Mouse (Mus musculus): Measurements from ENCODE around the gene Gulp1.

Gene Gulp1

GRCm38 (mm10) chr1:44720785-44721410 lies 169.6 kb downstream of the Gulp1 start:
- DNase-seq (ENCODE audit: low spot score) = no peak

GRCm38 (mm10) chr1:44741256-44741655 lies 189.9 kb downstream of the Gulp1 start:
- DNase-seq (ENCODE audit: low spot score) = no peak

GRCm38 (mm10) chr1:44745711-44746110 lies 194.4 kb downstream of the Gulp1 start:
- peak; percentile 41 for DNase-seq (ENCODE audit: low spot score)

GRCm38 (mm10) chr1:44750731-44751730 lies 199.7 kb downstream of the Gulp1 start:
- DNase-seq (ENCODE audit: low spot score) = no peak

- DNase-seq (ENCODE audit: low spot score) = no peak
Observed at GRCm38 (mm10) chr1:44778251-44778650, 226.9 kb downstream of the Gulp1 start.

GRCm38 (mm10) chr1:44803594-44804372 lies 252.5 kb downstream of the Gulp1 start:
- DNase-seq (ENCODE audit: low spot score) = peak; percentile 24

GRCm38 (mm10) chr1:44806368-44806767 lies 255.1 kb downstream of the Gulp1 start:
- DNase-seq (ENCODE audit: low spot score) = no peak

- DNase-seq (ENCODE audit: low spot score) = no peak
Observed at GRCm38 (mm10) chr1:44810336-44810735, 259.0 kb downstream of the Gulp1 start.

- no peak for DNase-seq (ENCODE audit: low spot score)
Observed at GRCm38 (mm10) chr1:44833934-44834333, 282.6 kb downstream of the Gulp1 start.

Data from lung, postnatal 25 days (tissue).